Mouse (Mus musculus): ENCODE measurements around the gene Ap5m1. TPM values are rescaled to one million over a fixed set of nuclear protein-coding genes. Genes with fewer than 3 reads are reported as not detected.

Ap5m1 gene
- polyA plus RNA-seq, 1 experiment from 2014 or later, result 27.4 TPM

DNA sequence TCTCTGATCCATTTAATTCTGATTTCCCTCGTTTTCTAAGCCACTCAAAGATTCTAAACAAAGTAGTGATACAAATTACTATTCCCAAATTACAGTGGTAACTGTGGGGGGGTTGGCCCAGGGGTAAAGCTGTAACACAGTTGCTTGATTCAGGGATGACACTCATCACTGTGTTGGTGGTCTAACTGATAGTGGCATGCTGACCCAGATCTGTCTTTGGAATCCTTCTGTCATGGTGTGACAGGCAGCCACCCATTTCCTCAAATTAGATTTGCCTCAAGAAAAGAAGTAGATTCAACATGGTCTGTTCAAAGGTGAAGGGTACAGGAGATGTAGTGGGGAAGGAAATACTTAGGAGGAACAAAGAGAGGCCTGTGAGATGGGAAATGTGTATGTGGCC, 72.3 kb downstream of the Ap5m1 start:
- no peak for ATAC-seq (ENCODE audit: insufficient number of reproducible peaks, low FRiP score, low TSS enrichment, low read depth)
- DNase-seq (ENCODE audit: low spot score), result no peak
- 68% methylated on average over 1 of the region's 1 CpGs for WGBS
- Histone ChIP-seq H3K4me3 (ENCODE audit: low read depth, low read length) (no peak overlapping the region), H3K4me1 (ENCODE audit: control insufficient read depth, insufficient read depth, low read length) (no peaks in the 10 kb centered on the region), H3K9ac (ENCODE audit: low read length) (no peak overlapping the region), H3K27me3 (ENCODE audit: control insufficient read depth, insufficient read depth, low read length) (no peaks in the 10 kb centered on the region), H3K4me2 (ENCODE audit: low read depth, severe bottlenecking) (no peak overlapping the region), H3K36me3 (ENCODE audit: control insufficient read depth, insufficient read depth, low read length) (no peaks in the 10 kb centered on the region), H3K27ac (replicated peaks; ENCODE audit: low read depth, low read length) (no peak overlapping the region), H3K9me3 (ENCODE audit: control insufficient read depth, low read length) (no peaks in the 10 kb centered on the region)

DNA sequence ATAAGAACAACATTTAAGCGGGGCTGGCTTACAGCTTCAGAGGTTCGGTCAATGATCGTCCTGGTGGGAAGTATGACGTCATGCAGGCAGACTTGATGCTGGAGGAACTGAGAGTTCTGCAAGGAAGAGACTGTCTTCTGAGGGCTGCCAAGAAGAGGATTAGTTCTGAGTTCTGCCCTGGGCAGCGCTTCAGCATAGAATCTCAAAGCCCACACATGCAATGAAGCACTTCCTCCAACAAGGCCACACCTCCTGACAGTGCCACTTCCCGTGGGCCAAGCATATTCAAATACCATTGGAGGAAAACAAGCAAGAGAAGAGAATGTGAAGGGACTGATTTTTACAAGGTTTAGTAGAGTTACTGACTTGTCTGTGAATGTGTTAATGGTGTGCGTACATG, 74.9 kb downstream of the Ap5m1 start:
- Histone ChIP-seq H3K9ac (ENCODE audit: low read length) (no peak overlapping the region), H3K4me1 (ENCODE audit: control insufficient read depth, insufficient read depth, low read length) (no peaks in the 10 kb centered on the region), H3K4me3 (ENCODE audit: low read depth, low read length) (no peak overlapping the region), H3K9me3 (ENCODE audit: control insufficient read depth, low read length) (no peaks in the 10 kb centered on the region), H3K27me3 (ENCODE audit: control insufficient read depth, insufficient read depth, low read length) (no peaks in the 10 kb centered on the region), H3K27ac (replicated peaks; ENCODE audit: low read depth, low read length) (no peak overlapping the region), H3K36me3 (ENCODE audit: control insufficient read depth, insufficient read depth, low read length) (no peaks in the 10 kb centered on the region), H3K4me2 (ENCODE audit: low read depth, severe bottlenecking) (no peak overlapping the region)
- DNase-seq (ENCODE audit: low spot score) (no peak), ATAC-seq (ENCODE audit: insufficient number of reproducible peaks, low FRiP score, low TSS enrichment, low read depth) (no peak)
- WGBS, result 89% methylated on average over 7 of the region's 7 CpGs

Other genes with a start within 250 kb of the Ap5m1 start
- 63.7 and 68.7 TPM in 2 replicates for gene Exoc5, start 556 bp downstream of the Ap5m1 start, polyA plus RNA-seq (2014; fragmentation: Nextera tagmentation; extraction: Ambion mirVana)
- gene Naa30, start 106.1 kb downstream of the Ap5m1 start, polyA plus RNA-seq (2014; fragmentation: Nextera tagmentation; extraction: Ambion mirVana), result 15.4 and 15.5 TPM in 2 replicates
- gene ccdc198, start 179.4 kb downstream of the Ap5m1 start, polyA plus RNA-seq (2014; fragmentation: Nextera tagmentation; extraction: Ambion mirVana), result 0.05 and 0.27 TPM in 2 replicates

Measured in limb, embryonic 11.5 days (tissue).